Mouse (Mus musculus): ENCODE data around the gene Gm42669.

The Gm42669 gene

GRCm38 (mm10) chr5:107507321-107507720 is at the start of gene Gm42669:
Gm42669 (plus strand) TSS chr5:107507621.
- DNase-seq (ENCODE audit: low read depth, low spot score): no peak

GRCm38 (mm10) chr5:107462147-107463076 is 45.0 kb upstream of the Gm42669 start:
- DNase-seq (ENCODE audit: low read depth, low spot score): no peak

GRCm38 (mm10) chr5:107466501-107466900 is 40.9 kb upstream of the Gm42669 start:
- DNase-seq (ENCODE audit: low read depth, low spot score): peak; percentile 60

- peak; percentile 29 for DNase-seq (ENCODE audit: low read depth, low spot score)
These were observed 40.3 kb upstream of the Gm42669 start for GRCm38 (mm10) chr5:107467098-107467497.

- DNase-seq (ENCODE audit: low read depth, low spot score): peak; percentile 31
These were observed 36.7 kb upstream of the Gm42669 start for GRCm38 (mm10) chr5:107470600-107471329.

- DNase-seq (ENCODE audit: low read depth, low spot score): peak; percentile 25
These were observed 27.2 kb upstream of the Gm42669 start for GRCm38 (mm10) chr5:107480194-107480593.

GRCm38 (mm10) chr5:107488996-107489395 is 18.4 kb upstream of the Gm42669 start:
- DNase-seq (ENCODE audit: low read depth, low spot score): no peak

- DNase-seq (ENCODE audit: low read depth, low spot score): no peak
These were observed 16.4 kb upstream of the Gm42669 start for GRCm38 (mm10) chr5:107491036-107491435.

GRCm38 (mm10) chr5:107492471-107492870 is 14.9 kb upstream of the Gm42669 start:
- no peak for DNase-seq (ENCODE audit: low read depth, low spot score)

GRCm38 (mm10) chr5:107494759-107495158 is 12.7 kb upstream of the Gm42669 start:
- no peak for DNase-seq (ENCODE audit: low read depth, low spot score)

- peak; percentile 96 for DNase-seq (ENCODE audit: low read depth, low spot score)
These were observed 11.4 kb upstream of the Gm42669 start for GRCm38 (mm10) chr5:107496047-107496446.

GRCm38 (mm10) chr5:107497519-107498501 is 9.6 kb upstream of the Gm42669 start:
- peak; percentile 96 for DNase-seq (ENCODE audit: low read depth, low spot score)

- DNase-seq (ENCODE audit: low read depth, low spot score): peak; percentile 45
These were observed 8.6 kb upstream of the Gm42669 start for GRCm38 (mm10) chr5:107498806-107499310.

GRCm38 (mm10) chr5:107499891-107500535 is 7.4 kb upstream of the Gm42669 start:
- peak; percentile 83 for DNase-seq (ENCODE audit: low read depth, low spot score)

- DNase-seq (ENCODE audit: low read depth, low spot score): peak; percentile 65
These were observed 6.7 kb upstream of the Gm42669 start for GRCm38 (mm10) chr5:107500741-107501140.

GRCm38 (mm10) chr5:107510503-107510902 is 3.1 kb downstream of the Gm42669 start:
- DNase-seq (ENCODE audit: low read depth, low spot score): no peak

- DNase-seq (ENCODE audit: low read depth, low spot score): peak; percentile 70
These were observed 3.9 kb downstream of the Gm42669 start for GRCm38 (mm10) chr5:107511326-107511725.

GRCm38 (mm10) chr5:107513583-107513982 is 6.2 kb downstream of the Gm42669 start:
- DNase-seq (ENCODE audit: low read depth, low spot score): peak; percentile 87

GRCm38 (mm10) chr5:107515453-107515852 is 8.0 kb downstream of the Gm42669 start:
- no peak for DNase-seq (ENCODE audit: low read depth, low spot score)

GRCm38 (mm10) chr5:107516087-107516486 is 8.7 kb downstream of the Gm42669 start:
- DNase-seq (ENCODE audit: low read depth, low spot score): peak; percentile 60

- no peak for DNase-seq (ENCODE audit: low read depth, low spot score)
These were observed 11.2 kb downstream of the Gm42669 start for GRCm38 (mm10) chr5:107518602-107519001.
